Mouse (Mus musculus): ENCODE measurements around the gene Hnrnph3.

The Hnrnph3 gene

DNA sequence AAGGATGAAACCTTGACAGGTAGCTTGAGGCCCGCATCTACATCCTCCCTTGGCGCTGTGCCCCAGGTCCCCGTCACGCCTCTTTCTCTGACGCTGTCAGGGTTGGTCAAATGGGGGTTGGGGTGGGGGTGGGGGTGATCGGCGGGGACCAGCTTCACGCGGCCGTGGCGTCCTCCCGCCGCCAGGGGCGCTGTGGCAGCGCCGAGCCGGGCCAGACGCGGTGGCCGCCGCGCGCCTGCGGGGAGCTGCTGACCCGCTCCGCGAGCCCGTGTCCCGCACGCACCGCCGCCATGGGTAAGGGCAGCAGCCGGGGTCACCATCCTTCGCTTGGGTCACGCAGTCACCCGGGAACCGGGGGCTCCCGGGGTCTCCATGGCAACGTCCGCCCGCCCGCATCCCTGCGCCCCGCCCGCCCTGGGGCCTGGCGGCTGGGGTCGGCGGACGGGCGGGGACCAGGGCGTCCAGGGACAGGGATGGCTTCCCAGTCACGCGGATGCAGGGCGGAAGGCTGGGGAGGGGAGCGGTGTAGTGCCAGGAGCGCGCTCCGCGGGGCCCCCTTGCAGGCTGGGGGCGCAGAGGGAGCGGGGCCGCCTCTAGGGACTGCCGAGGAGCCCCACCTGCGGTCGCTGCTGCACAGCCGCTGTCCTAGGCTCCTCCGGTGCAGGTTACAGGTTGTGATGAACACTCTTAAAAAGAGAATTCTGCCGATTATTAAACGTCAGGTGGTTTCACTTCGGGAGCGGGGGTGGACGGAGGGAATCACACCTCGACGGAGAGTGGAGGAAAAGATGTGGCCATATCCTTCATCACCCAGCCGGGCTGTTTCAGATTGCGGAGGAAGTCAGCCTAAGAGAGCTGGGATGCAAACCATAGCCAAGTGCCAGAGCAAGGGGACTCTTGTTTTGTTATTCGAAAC is 43.7 kb downstream of the Hnrnph3 start, which contains the start of gene Rufy2:
TSS of gene Rufy2 (plus strand) at position 185 of the 916 bp plus-strand sequence.
- DNase-seq, result peak; percentile 96

GRCm38 (mm10) chr10:62979667-62980038 is 44.4 kb downstream of the Hnrnph3 start:
- no peak for DNase-seq

DNA sequence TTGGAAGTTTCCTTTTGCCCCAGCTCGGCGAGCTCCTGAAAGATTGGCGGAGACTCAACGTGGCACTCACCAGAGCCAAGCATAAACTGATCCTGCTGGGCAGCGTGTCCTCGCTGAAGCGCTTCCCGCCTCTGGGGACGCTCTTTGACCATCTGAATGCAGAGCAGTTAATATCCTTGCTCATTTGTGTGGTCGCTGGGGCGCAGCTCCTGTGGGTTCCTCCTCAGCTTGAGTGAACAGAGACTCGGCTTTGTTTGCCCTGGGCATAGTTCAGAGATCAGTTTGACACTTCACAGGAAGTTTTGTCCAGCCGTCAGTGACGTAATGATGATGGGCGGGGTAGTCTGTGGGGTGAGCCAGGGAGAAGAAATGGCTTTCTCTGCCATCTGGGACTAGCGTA is 52.2 kb downstream of the Hnrnph3 start:
- peak; percentile 30 for DNase-seq

DNA sequence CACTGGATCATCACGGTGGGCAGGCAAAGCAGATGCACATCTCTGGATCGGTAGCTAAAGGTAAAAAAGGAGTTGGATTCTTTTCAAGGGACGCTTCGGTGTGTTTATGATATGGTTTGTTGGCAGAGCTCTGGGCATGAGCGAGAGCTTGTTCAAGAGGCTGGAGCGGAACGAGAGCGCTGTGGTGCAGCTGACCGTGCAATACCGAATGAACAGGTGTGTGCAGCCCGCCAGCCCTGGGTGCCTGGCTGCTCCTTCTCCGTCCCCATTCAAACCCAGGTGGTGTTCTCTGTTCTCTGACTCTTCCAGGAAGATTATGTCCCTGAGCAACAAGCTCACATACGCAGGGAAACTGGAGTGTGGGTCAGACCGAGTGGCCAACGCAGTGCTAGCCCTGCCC is 57.7 kb downstream of the Hnrnph3 start:
- no peak for DNase-seq

- DNase-seq, result no peak
Measured at GRCm38 (mm10) chr10:62965796-62966195, 58.2 kb downstream of the Hnrnph3 start.

Measured in cerebellum, adult 8-10 months (tissue).